Mouse (Mus musculus) gastrocnemius, postnatal 14 days (tissue): Measurements from ENCODE around the gene Gm10521. TPM values are rescaled to one million over a fixed set of nuclear protein-coding genes. Genes with fewer than 3 reads are reported as not detected.
"Not testable (repeated sequence)": the region's sequence is repeated elsewhere in the genome, so short reads cannot be mapped to it uniquely, and the experiment has no call there.

ENCODE experiments used
- DNase-seq: peaks from one replicate; pipeline ENCODE4 v3.0.0; 2021; ENCODE audit warnings: mixed read lengths
- intact Hi-C: fragments of 180-260 bp; cut with DNase I; formaldehyde crosslinking; loops from one replicate; pipeline ENCODE4 v1.15.1; 2025; ENCODE audit warnings: low total_unique reads
- long read RNA-seq, 2 experiments: library from polyadenylated mRNA; stranded (forward); transcript quantifications; one replicate each; pipeline ENCODE4 v2.0.0; 2021
- total RNA-seq, 2 experiments: library from RNA; stranded (reverse); gene quantifications; 2 replicates each; pipeline ENCODE4 v1.2.3; 2021

Gene Gm10521
- under 1 TPM in 1 of 2 experiments, not detected in 1; 0.13 TPM for total RNA-seq
- long read RNA-seq, experiment 1, result 0 reads
- long read RNA-seq, experiment 2, result 0 reads

DNA sequence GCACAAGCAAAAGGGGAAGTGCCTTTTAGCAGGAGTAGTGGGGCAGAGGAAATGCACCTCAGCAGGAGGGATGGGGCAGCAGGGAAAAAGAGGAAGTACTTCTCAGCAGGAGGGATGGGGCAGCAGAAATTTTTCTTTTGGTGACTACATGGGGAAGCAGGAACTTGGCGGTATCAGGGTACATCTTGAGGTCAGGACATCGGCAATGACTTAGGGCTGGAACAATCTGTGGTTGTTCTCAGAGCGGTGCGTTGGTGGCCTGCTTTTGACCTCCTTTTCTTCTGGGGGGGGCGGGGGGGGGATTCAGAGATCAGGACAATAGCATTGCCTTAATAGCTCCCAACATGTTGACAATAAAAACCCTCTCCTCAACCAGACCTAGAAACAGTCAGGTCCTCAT is at the start of gene Gm10521:
Gene Gm10521, plus strand, starts transcription at position 301 of the 400 bp plus-strand sequence.
- DNase-seq, intact Hi-C loops: not testable (repeated sequence)

- intact Hi-C loops, result no loop called here
- no peak for DNase-seq
These were observed 47.3 kb upstream of the Gm10521 start for GRCm38 (mm10) chr1:171848201-171848600.

DNA sequence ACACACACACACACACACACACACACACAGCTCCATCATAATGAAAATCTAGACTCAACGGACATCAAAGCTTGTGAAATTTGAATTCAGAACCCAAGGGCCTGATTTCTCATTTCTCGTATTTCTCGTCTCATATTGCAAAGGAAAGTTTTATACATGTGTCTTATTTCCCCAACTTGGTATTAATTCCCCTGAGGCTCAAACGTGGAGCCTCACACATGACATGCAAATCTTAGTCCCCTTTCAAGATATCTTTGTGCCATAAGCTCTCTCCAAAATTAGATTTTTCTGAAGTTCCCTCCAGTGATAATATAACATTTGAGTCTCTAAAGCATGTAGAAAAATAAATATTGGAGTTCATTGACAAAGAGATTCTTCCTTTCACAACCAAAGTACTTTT is 46.7 kb upstream of the Gm10521 start:
- DNase-seq, result no peak
- intact Hi-C loops, result no loop called here

GRCm38 (mm10) chr1:171849454-171849853 is 46.0 kb upstream of the Gm10521 start:
- intact Hi-C loops, result no loop called here
- DNase-seq, result peak; percentile 3

GRCm38 (mm10) chr1:171865467-171865866 is 30.0 kb upstream of the Gm10521 start:
- intact Hi-C loops, result no loop called here
- no peak for DNase-seq

DNA sequence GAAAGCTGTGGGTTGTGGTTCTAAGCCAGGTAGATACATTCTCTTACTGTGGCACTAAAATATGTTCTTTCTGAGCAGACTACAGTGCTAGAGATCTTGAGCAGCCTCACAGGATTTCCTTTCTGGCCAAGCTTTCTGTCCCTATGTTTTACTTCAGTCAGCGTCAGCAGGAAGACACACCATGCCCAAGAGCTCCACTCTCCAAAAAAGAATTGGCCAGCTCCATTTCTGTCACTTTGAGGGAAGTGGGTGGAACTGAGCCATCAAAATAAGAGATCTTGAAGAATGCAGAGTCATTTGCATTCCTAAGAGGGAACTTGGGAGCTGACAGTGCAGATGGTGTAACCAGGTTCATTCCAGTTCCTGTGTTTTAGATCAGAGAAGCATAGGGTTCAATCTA is 8.5 kb upstream of the Gm10521 start:
- DNase-seq, result no peak
- intact Hi-C loops, result no loop called here

DNA sequence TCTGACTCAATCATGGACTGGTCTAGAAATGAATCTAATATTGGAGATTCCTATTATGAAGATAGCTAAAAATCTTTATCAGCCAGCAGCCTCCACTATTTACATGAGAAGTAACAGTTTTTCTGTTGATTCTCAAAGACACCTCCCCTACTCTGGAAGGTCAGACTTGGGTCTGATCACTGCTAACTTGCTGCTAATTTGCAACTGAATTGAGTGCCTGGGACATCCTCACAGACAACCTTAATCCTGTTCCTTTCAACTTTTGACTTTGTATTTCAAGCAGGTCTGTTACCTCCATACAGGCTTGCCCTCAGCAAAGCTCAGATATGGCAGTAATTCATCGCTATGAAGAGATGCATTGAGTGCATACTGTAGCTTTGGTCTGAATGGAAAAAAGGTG is 8.5 kb downstream of the Gm10521 start:
- intact Hi-C loops, result no loop called here
- DNase-seq, result no peak

DNA sequence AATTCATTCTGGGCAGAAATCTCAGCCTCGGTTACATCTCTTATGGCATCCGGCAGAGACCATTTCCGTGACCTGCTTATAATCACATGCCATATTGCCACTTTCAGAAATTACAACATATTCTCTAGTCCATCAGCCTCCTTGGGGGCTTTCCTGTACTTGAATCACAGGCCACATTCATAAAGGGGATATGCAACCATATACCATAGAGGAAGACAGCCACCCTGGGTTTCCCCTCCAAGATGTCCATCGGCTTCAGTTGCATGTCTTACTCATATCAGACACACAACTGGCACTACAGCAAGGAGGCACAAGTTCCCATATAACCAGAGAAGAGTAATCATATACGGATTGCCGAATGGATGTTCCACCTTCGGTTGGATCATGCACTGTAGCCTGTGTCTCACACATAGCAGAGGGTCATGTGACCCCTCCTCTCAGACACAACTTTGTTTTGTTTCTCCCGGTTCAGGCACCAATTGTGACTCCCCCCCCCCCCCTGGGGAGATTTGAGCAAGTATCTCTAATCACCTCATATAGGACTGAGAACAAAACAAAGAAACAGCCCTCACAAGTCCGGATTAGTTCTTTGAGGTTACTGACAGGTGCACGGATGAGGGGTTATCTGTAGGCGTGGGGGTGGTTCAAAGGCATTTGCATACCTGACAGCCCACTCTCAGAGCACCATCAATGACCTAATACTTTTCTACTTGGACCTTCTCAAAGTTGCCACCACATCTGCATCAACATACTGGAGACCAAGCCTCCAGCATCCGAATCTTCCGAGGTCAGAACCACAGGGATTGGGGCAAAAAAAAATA is 20.4 kb downstream of the Gm10521 start:
- intact Hi-C loops, result no loop called here
- no peak for DNase-seq

DNA sequence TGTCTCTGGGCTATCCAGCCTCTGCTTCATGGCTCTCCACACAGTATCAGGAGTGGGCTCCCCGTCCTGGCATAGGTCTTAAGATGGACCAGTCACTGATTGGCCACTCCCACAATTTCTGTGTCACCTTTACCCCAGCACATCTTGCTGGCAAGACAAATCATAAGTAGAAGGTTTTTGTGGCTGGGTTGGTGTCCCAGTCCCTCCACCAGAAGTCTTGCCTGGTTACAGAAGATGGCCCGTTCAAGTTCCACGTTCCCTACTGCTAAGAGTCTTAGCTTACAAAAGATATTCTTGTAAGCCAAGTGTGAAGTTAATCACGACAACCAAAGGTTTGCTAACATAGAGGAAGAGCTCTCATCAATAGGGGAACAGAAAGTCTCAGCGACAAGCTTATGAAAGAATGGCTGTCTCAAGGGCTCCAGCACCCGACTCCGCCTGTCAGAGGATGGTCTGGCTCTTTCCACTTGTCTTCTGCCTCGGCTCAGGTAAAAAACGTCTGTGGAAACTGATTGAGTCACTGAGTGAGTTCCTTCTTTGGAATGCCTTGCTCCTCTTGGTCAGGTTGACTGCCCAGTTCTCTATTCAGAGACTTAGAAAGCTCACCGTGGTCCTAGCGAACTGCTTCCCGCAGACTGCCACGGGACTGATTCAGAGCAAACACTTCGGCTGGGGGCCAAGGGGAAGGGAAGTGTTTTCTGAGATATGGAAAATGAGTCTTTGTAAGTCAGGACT is 22.0 kb downstream of the Gm10521 start, which contains the start of gene Slamf6:
Gene Slamf6, plus strand, starts transcription at position 211 of the 735 bp plus-strand sequence.
- no peak for DNase-seq
- intact Hi-C loops, result no loop called here

DNA sequence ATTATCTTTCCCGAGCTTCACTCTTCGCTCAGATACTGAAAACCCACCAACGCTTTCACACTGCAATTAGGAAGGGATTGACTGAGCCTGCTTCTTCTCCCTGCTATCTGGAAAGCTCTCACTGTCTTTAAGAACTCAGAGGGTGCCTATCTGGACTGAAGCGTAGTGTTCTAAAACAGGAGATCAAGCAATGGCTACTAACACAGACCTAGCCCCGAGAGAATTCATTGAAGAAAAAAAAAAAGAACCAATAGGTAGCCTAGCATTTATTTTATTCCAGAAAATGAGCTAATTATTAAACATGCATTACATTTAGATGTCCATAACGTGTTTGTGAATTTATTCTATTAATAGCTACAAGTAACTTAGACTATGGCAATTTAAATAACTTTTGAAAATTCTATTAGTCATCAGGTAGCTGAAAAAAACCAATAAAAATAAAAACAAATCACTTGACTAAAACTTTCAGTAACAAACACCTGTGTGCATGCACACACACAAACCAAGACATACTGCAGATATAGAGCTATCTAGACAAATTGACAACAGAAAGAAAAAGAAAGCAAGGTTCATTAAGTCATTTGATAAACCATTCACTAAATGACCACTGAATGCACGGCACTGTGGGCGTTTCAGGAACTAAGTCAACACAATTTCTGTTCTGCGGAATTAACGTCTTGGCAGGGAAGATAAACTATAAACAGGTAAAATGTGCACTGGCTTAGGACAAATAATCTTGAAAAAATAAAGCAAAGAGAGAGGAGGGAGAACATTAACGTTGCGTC is 22.9 kb downstream of the Gm10521 start:
- intact Hi-C loops, result no loop called here
- DNase-seq, result no peak

GRCm38 (mm10) chr1:171919193-171919592 is 23.7 kb downstream of the Gm10521 start:
- no peak for DNase-seq

DNA sequence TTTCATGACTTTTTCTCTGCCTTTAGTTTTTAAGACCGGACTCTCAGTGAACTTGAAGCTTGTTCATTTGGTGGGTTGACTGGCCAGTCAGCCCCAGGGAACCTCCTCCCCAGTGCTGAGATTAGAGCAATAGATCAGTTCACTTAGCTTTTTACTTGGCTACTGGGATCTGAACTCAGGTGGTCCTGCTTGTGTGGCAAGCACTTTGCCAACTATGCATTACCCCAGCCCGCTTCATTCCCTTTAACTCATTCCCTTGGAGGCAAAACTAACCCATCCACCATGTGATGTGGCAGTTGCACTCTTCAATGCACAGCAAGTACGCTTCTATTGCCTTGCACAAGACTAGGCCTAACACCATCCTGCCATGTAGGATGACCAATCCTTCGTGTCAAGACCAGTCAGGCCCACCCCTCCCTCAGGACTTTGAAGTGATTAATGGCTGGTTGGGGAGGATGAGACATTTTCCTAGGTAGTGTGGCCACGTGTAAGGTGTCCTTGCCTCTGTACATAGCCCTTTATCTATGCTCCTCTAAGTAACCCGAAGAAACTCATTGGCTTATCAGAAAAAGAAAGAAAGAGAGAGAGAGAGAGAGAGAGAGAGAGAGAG is 24.5 kb downstream of the Gm10521 start:
- intact Hi-C loops, result no loop called here

More at GRCm38 (mm10) chr1:171919193-171919592, 23.7 kb downstream of the Gm10521 start:
- intact Hi-C loops, result no loop called here

GRCm38 (mm10) chr1:171920989-171921621 is 25.6 kb downstream of the Gm10521 start:
- DNase-seq, result no peak
- intact Hi-C loops, result no loop called here

More for the DNA sequence above, 24.5 kb downstream of the Gm10521 start:
- no peak for DNase-seq

- intact Hi-C loops, result no loop called here
- DNase-seq, result no peak
These were observed 26.2 kb downstream of the Gm10521 start for GRCm38 (mm10) chr1:171921641-171922040.

GRCm38 (mm10) chr1:171922844-171923243 is 27.4 kb downstream of the Gm10521 start:
- intact Hi-C loops, result no loop called here
- no peak for DNase-seq

GRCm38 (mm10) chr1:171924900-171925299 is 29.4 kb downstream of the Gm10521 start:
- intact Hi-C loops, result no loop called here
- no peak for DNase-seq

DNA sequence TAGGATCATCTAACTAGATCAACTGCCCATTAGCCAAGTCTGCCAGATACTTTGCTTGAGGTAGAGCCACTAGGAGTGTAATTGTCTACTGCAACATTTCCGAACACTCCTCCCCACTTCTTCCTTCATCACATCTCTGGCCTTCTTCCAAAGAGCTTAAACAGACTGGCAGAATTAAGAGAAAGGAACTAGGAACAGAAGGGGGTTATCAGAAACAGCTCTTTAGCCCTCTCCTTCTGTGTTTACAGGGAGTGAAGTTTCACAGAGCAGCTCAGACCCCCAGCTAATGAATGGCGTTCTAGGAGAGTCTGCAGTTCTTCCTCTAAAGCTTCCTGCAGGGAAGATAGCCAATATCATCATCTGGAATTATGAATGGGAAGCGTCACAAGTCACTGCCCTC is 38.4 kb downstream of the Gm10521 start:
- intact Hi-C loops, result no loop called here
- DNase-seq, result no peak

- DNase-seq, result no peak
- intact Hi-C loops, result no loop called here
These were observed 43.8 kb downstream of the Gm10521 start for GRCm38 (mm10) chr1:171938952-171939948.
